Mouse (Mus musculus) cerebellum, adult 2 months (tissue): ENCODE data around the gene Galnt2.

Experiments
- CTCF ChIP-seq: fragments of 200-500 bp; IDR thresholded peaks from 2 replicates; pipeline ENCODE4 v1.5.1; 2011; ENCODE audit warnings: low read depth, mild to moderate bottlenecking, control low read depth, low read length, moderate library complexity, borderline replicate concordance; ENCODE audit not compliant: insufficient read depth
- POLR2A ChIP-seq: fragments of 200-500 bp; IDR thresholded peaks from 2 replicates; pipeline ENCODE4 v1.6.1; 2011; ENCODE audit warnings: low read length, control low read depth, borderline replicate concordance; ENCODE audit not compliant: insufficient read depth

GRCm38 (mm10) chr8:124316466-124317136 is 85.4 kb downstream of the Galnt2 start:
- TF ChIP-seq CTCF = no peak
- no peak for TF ChIP-seq POLR2A
